Mouse (Mus musculus) intestine, embryonic 15.5 days (tissue): ENCODE data around the gene Kcnn3. TPM values are rescaled to one million over a fixed set of nuclear protein-coding genes. Genes with fewer than 3 reads are reported as not detected.
A peak's percentile ranks its signal among the peaks of the same experiment; 100 is the strongest.

Source experiments
- ATAC-seq: fragments of 200-750 bp; cut with Nextera tagmentation; 2 replicates; pipeline ENCODE4 v1.8.0; 2017; ENCODE audit warnings: moderate TSS enrichment, moderate library complexity
- H3K27ac ChIP-seq: fragments of 300-500 bp; sonication (generic); 2 replicates; pipeline ENCODE4 v1.5.1; 2015; ENCODE audit warnings: mild to moderate bottlenecking, inconsistent platforms
- H3K27me3 ChIP-seq: fragments of 300-500 bp; sonication (generic); replicated peaks from 2 replicates; pipeline ENCODE4 v1.6.1; 2015; ENCODE audit warnings: inconsistent platforms
- H3K36me3 ChIP-seq: fragments of 300-500 bp; sonication (generic); 2 replicates; pipeline ENCODE4 v1.6.1; 2015; ENCODE audit warnings: inconsistent platforms
- H3K4me1 ChIP-seq: fragments of 300-500 bp; sonication (generic); replicated peaks from 2 replicates; pipeline ENCODE4 v1.6.1; 2015; ENCODE audit warnings: inconsistent platforms
- H3K4me2 ChIP-seq: fragments of 300-500 bp; sonication (generic); replicated peaks from 2 replicates; pipeline ENCODE4 v1.6.1; 2015; ENCODE audit warnings: mild to moderate bottlenecking, inconsistent platforms
- H3K4me3 ChIP-seq: fragments of 300-500 bp; sonication (generic); replicated peaks from 2 replicates; pipeline ENCODE4 v1.5.1; 2015; ENCODE audit warnings: inconsistent platforms
- H3K9ac ChIP-seq: fragments of 300-500 bp; sonication (generic); 2 replicates; pipeline ENCODE4 v1.6.1; 2015; ENCODE audit warnings: inconsistent platforms
- H3K9me3 ChIP-seq: fragments of 300-500 bp; sonication (generic); 2 replicates; pipeline ENCODE4 v1.6.1; 2016; ENCODE audit warnings: inconsistent platforms
- WGBS: fragments of 180-500 bp; shearing (Covaris S2); methylation state at CpG from one replicate; pipeline ENCODE4 v1.1.7; 2015; 5-methylcytosine and 5-hydroxymethylcytosine counted together
- polyA plus RNA-seq: library from polyadenylated mRNA; unstranded; fragments of >200 nt; fragmentation: Nextera tagmentation; extraction: Ambion mirVana; gene quantifications from 2 replicates; pipeline ENCODE4 v1.2.1, GENCODE M21; 2015

The Kcnn3 gene
- polyA plus RNA-seq, 1 experiment from 2014 or later = 4.6 TPM

- H3K4me3 ChIP-seq = no peak overlapping the region
- no peaks in the 10 kb centered on the region for H3K4me1 ChIP-seq
- H3K9ac ChIP-seq = no peak overlapping the region
- 59% methylated on average over 11 of the region's 11 CpGs for WGBS
- H3K9me3 ChIP-seq = no peaks in the 10 kb centered on the region
- no peak overlapping the region for H3K4me2 ChIP-seq
- no peaks in the 10 kb centered on the region for H3K36me3 ChIP-seq
- H3K27me3 ChIP-seq = no peaks in the 10 kb centered on the region
- no peak overlapping the region for H3K27ac ChIP-seq
- no peak for ATAC-seq
Observed at GRCm38 (mm10) chr3:89659938-89660620, 140.1 kb downstream of the Kcnn3 start.

GRCm38 (mm10) chr3:89664808-89665207 lies 144.8 kb downstream of the Kcnn3 start:
- Histone ChIP-seq H3K9me3 (no peaks in the 10 kb centered on the region), H3K27ac (no peak overlapping the region), H3K4me3 (no peak overlapping the region), H3K4me1 (peaks cover 6% of the 10 kb centered on the region), H3K27me3 (no peaks in the 10 kb centered on the region), H3K9ac (no peak overlapping the region), H3K4me2 (no peak overlapping the region; the same call in 1 of the 2 replicates), H3K36me3 (no peaks in the 10 kb centered on the region)
- no peak for ATAC-seq
- 24% methylated on average over 12 of the region's 12 CpGs for WGBS

GRCm38 (mm10) chr3:89667131-89667530 lies 147.2 kb downstream of the Kcnn3 start:
- Histone ChIP-seq H3K9me3 (no peaks in the 10 kb centered on the region), H3K9ac (no peak overlapping the region), H3K27ac (no peak overlapping the region), H3K36me3 (no peaks in the 10 kb centered on the region), H3K4me3 (no peak overlapping the region), H3K4me2 (peak overlapping the region; percentile 36; the same call in 1 of the 2 replicates), H3K4me1 (peaks cover 6% of the 10 kb centered on the region), H3K27me3 (no peaks in the 10 kb centered on the region)
- 30% methylated on average over 11 of the region's 11 CpGs for WGBS
- ATAC-seq = no peak

- H3K4me2 ChIP-seq = no peak overlapping the region
- no peak overlapping the region for H3K4me3 ChIP-seq
- 58% methylated on average over 6 of the region's 6 CpGs for WGBS
- peaks cover 6% of the 10 kb centered on the region for H3K4me1 ChIP-seq
- no peak for ATAC-seq
- H3K27me3 ChIP-seq = no peaks in the 10 kb centered on the region
- H3K27ac ChIP-seq = no peak overlapping the region
- H3K9ac ChIP-seq = no peak overlapping the region
- H3K36me3 ChIP-seq = no peaks in the 10 kb centered on the region
- no peaks in the 10 kb centered on the region for H3K9me3 ChIP-seq
Observed at GRCm38 (mm10) chr3:89671334-89671733, 151.4 kb downstream of the Kcnn3 start.

GRCm38 (mm10) chr3:89672573-89673317 lies 152.8 kb downstream of the Kcnn3 start:
- 80% methylated on average over 12 of the region's 12 CpGs for WGBS
- Histone ChIP-seq H3K4me2 (no peak overlapping the region), H3K27ac (no peak overlapping the region), H3K9me3 (no peaks in the 10 kb centered on the region), H3K9ac (no peak overlapping the region), H3K27me3 (no peaks in the 10 kb centered on the region), H3K36me3 (no peaks in the 10 kb centered on the region), H3K4me1 (no peaks in the 10 kb centered on the region), H3K4me3 (no peak overlapping the region)
- ATAC-seq = no peak

- Histone ChIP-seq H3K4me3 (no peak overlapping the region), H3K9ac (no peak overlapping the region), H3K4me1 (no peaks in the 10 kb centered on the region), H3K9me3 (no peaks in the 10 kb centered on the region), H3K4me2 (no peak overlapping the region), H3K36me3 (no peaks in the 10 kb centered on the region), H3K27me3 (no peaks in the 10 kb centered on the region), H3K27ac (no peak overlapping the region)
- WGBS = 79% methylated on average over 5 of the region's 5 CpGs
- ATAC-seq = no peak
Observed at GRCm38 (mm10) chr3:89677617-89678016, 157.7 kb downstream of the Kcnn3 start.

GRCm38 (mm10) chr3:89686031-89686430 lies 166.1 kb downstream of the Kcnn3 start:
- Histone ChIP-seq H3K27ac (no peak overlapping the region), H3K4me2 (no peak overlapping the region), H3K27me3 (no peaks in the 10 kb centered on the region), H3K9ac (no peak overlapping the region), H3K36me3 (no peaks in the 10 kb centered on the region), H3K9me3 (no peaks in the 10 kb centered on the region), H3K4me3 (no peak overlapping the region), H3K4me1 (peaks cover 3% of the 10 kb centered on the region; the same call in 1 of the 2 replicates)
- WGBS = 47% methylated on average over 5 of the region's 5 CpGs
- ATAC-seq = no peak

GRCm38 (mm10) chr3:89688694-89689581 lies 169.0 kb downstream of the Kcnn3 start:
- Histone ChIP-seq H3K36me3 (no peaks in the 10 kb centered on the region), H3K4me3 (peak overlapping the region; percentile 41), H3K27ac (no peak overlapping the region), H3K27me3 (no peaks in the 10 kb centered on the region), H3K9me3 (no peaks in the 10 kb centered on the region), H3K4me1 (peaks cover 3% of the 10 kb centered on the region; the same call in 1 of the 2 replicates), H3K4me2 (peak overlapping the region; percentile 82), H3K9ac (peak overlapping the region; percentile 60)
- peak; percentile 91 for ATAC-seq
- 8% methylated on average over 25 of the region's 25 CpGs for WGBS

- H3K9me3 ChIP-seq = no peaks in the 10 kb centered on the region
- H3K27ac ChIP-seq = no peak overlapping the region
- WGBS = 63% methylated on average over 9 of the region's 9 CpGs
- no peak overlapping the region for H3K4me3 ChIP-seq
- H3K9ac ChIP-seq = no peak overlapping the region
- H3K27me3 ChIP-seq = no peaks in the 10 kb centered on the region
- no peak overlapping the region for H3K4me2 ChIP-seq
- H3K36me3 ChIP-seq = no peaks in the 10 kb centered on the region
- no peak for ATAC-seq
- peaks cover 3% of the 10 kb centered on the region; the same call in 1 of the 2 replicates for H3K4me1 ChIP-seq
Observed at GRCm38 (mm10) chr3:89691776-89692175, 171.8 kb downstream of the Kcnn3 start.

- 81% methylated on average over 12 of the region's 12 CpGs for WGBS
Observed at GRCm38 (mm10) chr3:89696152-89696821, 176.3 kb downstream of the Kcnn3 start.

GRCm38 (mm10) chr3:89698958-89699357 lies 179.0 kb downstream of the Kcnn3 start:
- no peak for ATAC-seq
- no peaks in the 10 kb centered on the region for H3K4me1 ChIP-seq
- 85% methylated on average over 1 of the region's 1 CpGs for WGBS
- no peaks in the 10 kb centered on the region for H3K9me3 ChIP-seq
- no peak overlapping the region for H3K27ac ChIP-seq
- H3K4me3 ChIP-seq = no peak overlapping the region
- H3K9ac ChIP-seq = no peak overlapping the region
- no peak overlapping the region for H3K4me2 ChIP-seq
- H3K36me3 ChIP-seq = no peaks in the 10 kb centered on the region
- no peaks in the 10 kb centered on the region for H3K27me3 ChIP-seq

More at GRCm38 (mm10) chr3:89696152-89696821, 176.3 kb downstream of the Kcnn3 start:
- no peaks in the 10 kb centered on the region for H3K36me3 ChIP-seq
- no peak overlapping the region for H3K4me3 ChIP-seq
- H3K27me3 ChIP-seq = no peaks in the 10 kb centered on the region
- H3K4me1 ChIP-seq = no peaks in the 10 kb centered on the region
- no peak overlapping the region for H3K27ac ChIP-seq
- no peaks in the 10 kb centered on the region for H3K9me3 ChIP-seq
- no peak for ATAC-seq
- H3K4me2 ChIP-seq = no peak overlapping the region
- no peak overlapping the region for H3K9ac ChIP-seq
